Mouse (Mus musculus): Measurements from ENCODE around the gene Gm49396. TPM values are rescaled to one million over a fixed set of nuclear protein-coding genes. Genes with fewer than 3 reads are reported as not detected.

Gene Gm49396
- total RNA-seq, 2 experiments from 2014 or later, result 3.6 to 9.3 TPM

GRCm38 (mm10) chr7:30602583-30602982, 39.4 kb downstream of the Gm49396 start:
- no peak for DNase-seq (ENCODE audit: low spot score in 2 of 2)
- intact Hi-C loops (cut with DNase I), result no loop called here

- intact Hi-C loops (cut with DNase I), result no loop called here
- no peak for DNase-seq (ENCODE audit: low spot score in 2 of 2)
Observed at GRCm38 (mm10) chr7:30604424-30604823, 41.3 kb downstream of the Gm49396 start.

- intact Hi-C loops (cut with DNase I), result no loop called here
- no peak for DNase-seq (ENCODE audit: low spot score in 2 of 2)
Observed at GRCm38 (mm10) chr7:30604944-30605343, 41.8 kb downstream of the Gm49396 start.

GRCm38 (mm10) chr7:30607706-30608309, 44.7 kb downstream of the Gm49396 start:
- no peak for DNase-seq (ENCODE audit: low spot score in 2 of 2)
- intact Hi-C loops (cut with DNase I), result no loop called here

GRCm38 (mm10) chr7:30608476-30608875, 45.3 kb downstream of the Gm49396 start:
- intact Hi-C loops (cut with DNase I), result no loop called here
- DNase-seq (ENCODE audit: low spot score in 2 of 2), result no peak

GRCm38 (mm10) chr7:30610043-30610442, 46.9 kb downstream of the Gm49396 start:
- no peak for DNase-seq (ENCODE audit: low spot score in 2 of 2)

GRCm38 (mm10) chr7:30612654-30613402, 49.7 kb downstream of the Gm49396 start, which contains the start of gene Upk1a:
TSS of gene Upk1a (minus strand) at chr7:30612847.
- intact Hi-C loops (cut with DNase I), result loop anchor here (1.0 kb wide), 1 partner anchor 24 kb away; no protein-coding TSS in a partner anchor
- DNase-seq (ENCODE audit: low spot score in 2 of 2), result no peak

More at GRCm38 (mm10) chr7:30610043-30610442, 46.9 kb downstream of the Gm49396 start:
- intact Hi-C loops (cut with DNase I), result no loop called here

GRCm38 (mm10) chr7:30613529-30614112, 50.5 kb downstream of the Gm49396 start:
- peak in 1 of 2 experiments; percentile 35 for DNase-seq (ENCODE audit: low spot score in 2 of 2)
- intact Hi-C loops (cut with DNase I), result loop anchor here (1.0 kb wide), 1 partner anchor 24 kb away; no protein-coding TSS in a partner anchor

GRCm38 (mm10) chr7:30614454-30614853, 51.3 kb downstream of the Gm49396 start:
- no peak for DNase-seq (ENCODE audit: low spot score in 2 of 2)
- intact Hi-C loops (cut with DNase I), result no loop called here

GRCm38 (mm10) chr7:30615049-30615760, 52.1 kb downstream of the Gm49396 start:
- no peak for DNase-seq (ENCODE audit: low spot score in 2 of 2)
- intact Hi-C loops (cut with DNase I), result no loop called here

Small RNAs within 50 kb of the gene (microRNA-seq; reads per million reads assigned to microRNA genes)
- gene Gm38670 (1.0 reads per million), gene Mir3569 (1.0 reads per million)

Other genes starting within 250 kb of the Gm49396 start
- 1 to 10 TPM; 6.4 to 9.1 TPM for gene Syne4, start 248.5 kb upstream of the Gm49396 start, total RNA-seq (2021)
- gene E130208F15Rik, start 241.6 kb upstream of the Gm49396 start, total RNA-seq (2021), result under 1 TPM; 0.52 to 0.54 TPM
- 1 to 10 TPM; 7.5 to 9.4 TPM for gene Sdhaf1, start 239.4 kb upstream of the Gm49396 start, total RNA-seq (2021)
- 10 to 100 TPM; 32.9 to 35.1 TPM for gene Lrfn3, start 200.6 kb upstream of the Gm49396 start, total RNA-seq (2021)
- 10 to 100 TPM; 25.0 to 28.4 TPM for gene Tyrobp, start 149.6 kb upstream of the Gm49396 start, total RNA-seq (2021)
- 1 to 10 TPM; 1.2 to 2.1 TPM for gene Hcst, start 143.5 kb upstream of the Gm49396 start, total RNA-seq (2021)
- 1 to 10 TPM; 2.9 to 3.6 TPM for gene Nfkbid, start 141.6 kb upstream of the Gm49396 start, total RNA-seq (2021)
- gene Aplp1, start 117.8 kb upstream of the Gm49396 start, total RNA-seq (2021), result 1,000 to 10,000 TPM; 1,238 to 1,418 TPM
- 10 to 100 TPM; 12.9 to 17.8 TPM for gene Kirrel2, start 105.7 kb upstream of the Gm49396 start, total RNA-seq (2021)
- gene Nphs1, start 105.0 kb upstream of the Gm49396 start, total RNA-seq (2021), result under 1 TPM; 0.99 to 1.00 TPM
- gene Prodh2, start 69.7 kb upstream of the Gm49396 start, total RNA-seq (2021), result not detected
- gene Arhgap33, start 28.3 kb upstream of the Gm49396 start, total RNA-seq (2021), result 100 to 1,000 TPM; 156 to 209 TPM
- gene Hspb6, start 11.2 kb upstream of the Gm49396 start, total RNA-seq (2021), result 1 to 10 TPM; 4.2 to 5.1 TPM
- 1 to 10 TPM; 2.8 to 4.5 TPM for gene Proser3, start 11.0 kb upstream of the Gm49396 start, total RNA-seq (2021)
- gene Lin37, start 3.5 kb upstream of the Gm49396 start, total RNA-seq (2021), result 10 to 100 TPM; 35.9 to 45.5 TPM
- 10 to 100 TPM; 68.0 to 71.4 TPM for gene U2af1l4, start within 50 bp of the Gm49396 start, total RNA-seq (2021)
- gene Psenen, start 283 bp downstream of the Gm49396 start, total RNA-seq (2021), result 10 to 100 TPM; 79.8 to 85.1 TPM
- gene Igflr1, start 2.1 kb downstream of the Gm49396 start, total RNA-seq (2021), result 1 to 10 TPM; 1.8 to 4.5 TPM
- gene Kmt2b, start 25.4 kb downstream of the Gm49396 start, total RNA-seq (2021), result 10 to 100 TPM; 41.3 to 62.2 TPM
- not detected for gene Zbtb32, start 35.6 kb downstream of the Gm49396 start, total RNA-seq (2021)
- under 1 TPM in 1 of 2 experiments, not detected in 1; 0.36 TPM for gene Upk1a, start 49.5 kb downstream of the Gm49396 start, total RNA-seq (2021)
- gene Cox6b1, start 62.8 kb downstream of the Gm49396 start, total RNA-seq (2021), result 100 to 1,000 TPM; 561 to 663 TPM
- gene Etv2, start 72.5 kb downstream of the Gm49396 start, total RNA-seq (2021), result not detected
- gene Rbm42, start 87.0 kb downstream of the Gm49396 start, total RNA-seq (2021), result 10 to 100 TPM; 67.4 to 74.4 TPM
- 1 to 10 TPM; 4.0 to 5.7 TPM for gene Haus5, start 101.7 kb downstream of the Gm49396 start, total RNA-seq (2021)
- gene Pmis2, start 108.3 kb downstream of the Gm49396 start, total RNA-seq (2021), result not detected
- gene 2200002J24Rik, start 135.6 kb downstream of the Gm49396 start, total RNA-seq (2021), result not detected
- under 1 TPM; 0.23 to 0.47 TPM for gene Atp4a, start 148.9 kb downstream of the Gm49396 start, total RNA-seq (2021)
- gene Tmem147, start 166.2 kb downstream of the Gm49396 start, total RNA-seq (2021), result 100 to 1,000 TPM; 114 to 115 TPM
- gene Gapdhs, start 180.3 kb downstream of the Gm49396 start, total RNA-seq (2021), result under 1 TPM in 1 of 2 experiments, not detected in 1; 0.35 TPM
- 1 to 10 TPM; 5.5 to 7.9 TPM for gene Sbsn, start 188.1 kb downstream of the Gm49396 start, total RNA-seq (2021)
- gene Dmkn, start 200.4 kb downstream of the Gm49396 start, total RNA-seq (2021), result 1 to 10 TPM; 2.6 to 3.6 TPM
- gene Krtdap, start 224.6 kb downstream of the Gm49396 start, total RNA-seq (2021), result not detected